Mouse (Mus musculus): ENCODE data around the gene Pik3cg.

The Pik3cg gene

DNA sequence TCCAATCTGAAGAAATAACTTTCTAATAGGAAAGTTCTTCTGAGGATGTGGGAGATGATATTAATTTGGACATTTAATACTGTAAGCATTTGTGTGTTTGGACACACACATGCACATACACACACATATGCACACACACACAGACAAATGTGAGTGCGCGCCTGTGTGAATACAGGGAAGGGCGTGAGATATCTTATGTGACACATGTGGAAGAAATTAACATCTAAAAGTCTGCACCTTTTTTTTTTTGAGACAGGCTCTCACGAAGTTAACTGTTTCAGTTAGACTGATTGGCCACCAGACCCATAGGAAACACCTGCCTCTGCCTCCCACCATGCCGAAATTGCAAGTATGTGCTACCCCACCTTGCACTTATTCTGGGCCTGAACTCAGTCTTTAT is 64.7 kb downstream of the Pik3cg start:
- DNase-seq (ENCODE audit: low read depth, low spot score) = no peak

DNA sequence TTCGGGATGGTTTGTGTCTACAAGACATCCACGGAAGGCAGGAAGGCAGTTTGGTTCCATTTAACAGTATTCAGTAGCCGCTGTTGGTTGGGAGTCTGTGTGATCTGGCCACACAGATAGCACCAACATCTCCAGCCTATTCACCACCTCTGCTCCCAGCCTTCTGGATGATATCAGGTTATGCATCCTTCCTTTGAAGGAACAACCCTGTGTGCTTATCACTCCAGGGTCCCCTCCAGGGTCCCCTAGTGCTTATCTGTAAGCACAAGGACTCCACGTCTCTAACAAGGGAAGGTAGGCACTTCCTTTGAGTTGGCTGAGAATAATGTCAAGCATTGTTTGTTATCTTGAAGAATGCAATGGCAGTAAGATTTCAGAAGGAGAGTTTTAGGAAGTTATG is 65.3 kb downstream of the Pik3cg start:
- no peak for DNase-seq (ENCODE audit: low read depth, low spot score)

DNA sequence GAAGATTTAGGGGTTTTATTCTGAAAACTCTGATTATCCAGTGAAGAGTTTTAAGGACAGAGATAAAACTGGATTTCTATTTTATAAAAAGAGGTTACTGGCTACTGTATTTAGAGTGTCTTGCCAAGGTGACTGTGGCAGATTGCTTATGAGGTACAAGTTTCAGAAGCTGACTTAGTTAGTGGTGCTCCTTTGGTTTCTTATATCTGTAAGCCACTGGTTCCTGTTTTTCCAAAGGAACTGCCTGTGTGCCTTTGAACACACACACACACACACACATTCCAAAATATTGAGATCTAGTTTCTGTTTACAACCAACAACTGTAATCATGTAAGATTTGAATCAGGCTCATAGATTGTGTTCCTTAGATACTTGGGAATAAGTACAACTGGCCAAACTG is 66.7 kb downstream of the Pik3cg start:
- DNase-seq (ENCODE audit: low read depth, low spot score) = no peak

DNA sequence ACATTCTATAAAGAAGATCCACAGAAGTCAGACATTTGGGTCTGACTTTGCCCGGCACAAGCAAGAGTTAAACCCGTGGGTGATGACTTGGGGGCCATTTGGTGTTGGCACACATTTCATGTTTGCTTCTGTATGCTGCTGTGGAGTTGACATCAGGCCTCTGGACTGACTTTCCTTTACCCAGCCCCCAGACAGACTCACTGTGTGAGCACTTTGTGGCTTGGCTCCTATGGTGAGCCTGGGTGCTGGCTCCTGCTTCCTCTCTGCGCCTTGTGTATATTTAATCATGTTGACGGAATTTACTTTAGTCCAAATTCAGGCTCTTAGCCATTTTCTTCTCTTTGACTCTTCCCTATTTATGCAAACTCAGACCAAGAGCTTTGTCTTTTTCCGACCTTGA is 69.6 kb downstream of the Pik3cg start:
- no peak for DNase-seq (ENCODE audit: low read depth, low spot score)

DNA sequence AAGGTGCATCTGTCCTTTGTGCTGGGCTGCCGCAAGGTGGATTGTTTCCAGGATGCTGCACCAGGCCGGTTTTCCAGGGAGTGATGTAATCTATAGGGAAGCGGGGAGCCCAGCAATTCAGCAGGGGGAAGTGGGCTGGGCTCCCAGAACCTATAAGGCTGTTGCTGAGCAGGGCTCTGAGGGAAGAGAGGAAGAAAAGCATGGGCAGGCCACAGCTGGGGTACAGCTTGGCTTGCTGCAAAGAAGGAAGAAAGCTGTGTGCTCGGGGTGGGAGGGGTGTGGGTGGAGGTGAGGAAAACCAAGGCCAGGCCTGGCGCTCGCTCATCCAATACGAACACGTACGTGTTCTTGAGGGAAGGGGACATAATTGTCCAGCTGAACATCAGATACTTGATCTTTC is 70.1 kb downstream of the Pik3cg start:
- no peak for DNase-seq (ENCODE audit: low read depth, low spot score)

DNA sequence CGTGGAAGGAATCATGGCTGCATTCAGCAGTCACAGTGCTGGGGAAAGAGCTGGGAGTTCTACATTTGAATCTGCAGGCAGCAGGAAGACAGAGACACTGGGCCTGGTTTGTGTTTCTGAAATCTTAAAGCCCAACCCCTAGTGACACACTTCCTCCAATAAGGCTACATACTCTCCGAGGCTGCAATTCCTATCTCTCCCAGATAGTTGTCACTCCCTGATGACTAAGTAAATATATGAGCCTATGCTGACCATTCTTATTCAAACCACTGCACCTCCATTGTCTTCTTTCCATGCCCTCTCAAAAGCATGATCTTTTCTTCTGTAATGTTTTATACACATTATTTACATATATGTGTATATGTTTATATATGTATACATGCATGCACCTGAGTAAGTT is 70.9 kb downstream of the Pik3cg start:
- no peak for DNase-seq (ENCODE audit: low read depth, low spot score)

DNA sequence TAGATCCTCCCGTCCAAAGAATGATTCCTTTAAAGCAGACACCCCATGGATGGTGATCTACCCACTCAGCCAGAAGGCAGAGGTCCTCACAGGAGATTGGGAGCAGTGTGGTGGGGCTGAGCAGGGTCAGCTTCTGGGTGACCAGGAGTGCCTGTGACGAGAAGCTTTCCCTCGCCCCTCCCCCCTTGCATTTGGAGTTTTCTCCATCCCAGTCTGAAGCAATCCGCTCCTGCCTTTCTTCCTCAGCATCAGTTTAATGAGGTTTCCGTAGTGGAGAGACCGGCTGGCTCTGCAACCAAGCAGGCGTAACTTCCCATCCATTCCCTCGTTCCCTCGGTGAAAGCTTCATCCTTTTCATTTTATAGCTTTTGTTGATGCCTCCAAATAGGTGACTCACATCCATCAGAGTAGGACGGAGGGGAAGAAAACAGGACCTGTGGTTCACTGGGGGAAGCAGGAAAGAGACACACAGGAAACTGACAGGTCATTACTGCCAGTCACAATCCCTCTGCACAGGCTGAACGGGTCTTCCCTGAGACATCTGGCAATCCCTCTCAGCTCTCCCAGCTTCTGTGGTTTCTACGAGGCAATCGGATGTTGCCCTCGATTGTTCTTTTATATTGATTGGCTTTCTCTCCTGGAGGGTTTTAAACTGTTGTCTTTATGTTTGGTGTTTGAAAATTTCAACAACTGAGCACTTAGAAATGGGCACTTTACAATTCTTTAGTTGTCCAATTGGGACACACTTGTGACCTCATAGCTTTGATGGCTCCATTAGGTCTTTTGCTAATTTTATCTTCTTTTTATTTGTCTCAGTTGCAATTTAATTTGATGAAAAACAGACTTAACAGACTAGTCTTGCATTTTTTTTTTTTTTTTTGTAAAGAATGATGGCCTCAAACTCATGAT is 80.6 kb downstream of the Pik3cg start:
- no peak for DNase-seq (ENCODE audit: low read depth, low spot score)

DNA sequence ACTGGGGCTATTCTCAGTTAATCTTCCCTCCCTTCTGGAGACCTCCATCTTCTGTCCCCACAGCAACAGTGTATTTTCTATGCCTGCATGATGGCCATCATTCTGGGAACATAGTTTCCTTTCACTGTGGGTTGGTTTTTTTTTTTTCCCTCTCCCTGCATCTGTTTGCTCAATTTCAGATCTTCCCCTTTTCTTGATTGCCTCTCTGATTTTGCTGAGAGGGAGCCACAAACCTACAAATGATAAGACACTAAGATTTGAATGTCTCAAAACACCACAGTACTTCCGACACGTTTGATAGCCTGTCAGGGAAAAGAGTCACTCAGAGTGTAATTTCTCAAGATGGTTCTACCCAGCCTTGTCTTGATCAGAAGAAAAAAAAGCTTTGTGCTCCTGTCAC is 81.3 kb downstream of the Pik3cg start:
- no peak for DNase-seq (ENCODE audit: low read depth, low spot score)

DNA sequence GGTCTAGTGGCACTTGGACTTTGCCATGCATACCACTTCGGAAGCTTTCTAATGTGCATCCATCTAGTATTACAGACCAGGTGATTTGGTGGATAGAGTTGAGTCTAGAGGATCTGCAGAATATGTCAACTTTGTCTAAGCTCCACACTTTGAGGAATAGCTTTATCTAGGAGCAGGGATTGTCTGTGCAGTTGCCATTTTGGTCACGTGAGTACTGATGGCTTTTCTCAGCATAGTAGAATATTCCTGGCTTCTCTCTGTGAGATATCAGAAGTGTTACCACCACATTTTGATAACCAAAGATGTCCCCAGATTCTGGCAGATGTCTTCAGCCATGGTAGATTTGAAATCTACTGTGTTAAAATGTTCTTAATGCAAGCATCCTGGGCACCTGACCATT is 84.0 kb downstream of the Pik3cg start:
- DNase-seq (ENCODE audit: low read depth, low spot score) = no peak

DNA sequence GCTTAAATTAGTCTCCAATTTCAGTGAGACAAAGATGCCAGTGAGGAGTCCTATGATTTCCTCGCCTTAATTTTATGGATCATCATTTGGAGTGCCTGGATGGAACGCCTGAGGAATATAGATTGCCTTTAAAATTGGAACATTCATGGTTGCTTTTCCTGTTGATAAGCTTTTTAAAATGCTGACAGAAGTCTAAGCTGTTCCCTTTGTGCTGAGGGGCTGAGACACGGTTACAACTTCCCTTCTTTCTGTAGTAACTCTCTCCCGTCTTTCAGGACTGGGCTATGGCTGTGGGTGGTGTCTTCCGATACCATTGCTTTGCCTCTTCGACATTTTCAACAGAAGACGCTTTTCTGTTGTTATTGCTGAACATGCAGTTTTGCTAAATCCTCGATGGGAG is 84.4 kb downstream of the Pik3cg start:
- DNase-seq (ENCODE audit: low read depth, low spot score) = no peak

DNA sequence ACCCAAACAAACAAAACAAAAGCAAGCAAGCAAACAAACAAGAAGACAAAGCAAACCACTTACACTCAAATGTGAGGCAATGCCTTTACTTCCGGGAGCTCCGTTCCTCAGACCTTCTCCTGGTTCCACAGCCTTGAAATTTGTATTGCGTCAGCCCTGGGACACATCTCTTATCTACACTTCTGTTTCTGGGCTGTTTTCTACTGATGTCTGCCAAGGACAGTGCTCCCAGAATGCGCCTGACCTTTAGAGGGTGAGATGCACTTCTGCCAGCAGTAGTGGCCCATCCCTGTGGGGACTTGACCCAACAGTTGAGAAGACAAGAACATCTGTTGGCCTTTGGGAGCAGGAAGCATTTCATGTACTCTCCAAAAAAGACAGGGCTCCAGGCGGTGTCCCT is 84.9 kb downstream of the Pik3cg start:
- DNase-seq (ENCODE audit: low read depth, low spot score) = no peak
